Mouse (Mus musculus) heart, adult 10 weeks (tissue): ENCODE measurements around the gene Dicer1. TPM values are rescaled to one million over a fixed set of nuclear protein-coding genes. Genes with fewer than 3 reads are reported as not detected.

Experiments used
- polyA plus RNA-seq: library from polyadenylated mRNA; stranded (reverse); fragments of 350-450 nt; fragmentation: Illumina TruSeq; extraction: RNeasy Lipid Tissue Mini Kit (QIAGEN cat#74804); gene quantifications from one replicate; pipeline ENCODE4 v1.2.3, GENCODE M21; 2014; ENCODE audit warnings: low read depth, low replicate concordance

Dicer1 gene
- polyA plus RNA-seq, result 14.1 TPM

DNA sequence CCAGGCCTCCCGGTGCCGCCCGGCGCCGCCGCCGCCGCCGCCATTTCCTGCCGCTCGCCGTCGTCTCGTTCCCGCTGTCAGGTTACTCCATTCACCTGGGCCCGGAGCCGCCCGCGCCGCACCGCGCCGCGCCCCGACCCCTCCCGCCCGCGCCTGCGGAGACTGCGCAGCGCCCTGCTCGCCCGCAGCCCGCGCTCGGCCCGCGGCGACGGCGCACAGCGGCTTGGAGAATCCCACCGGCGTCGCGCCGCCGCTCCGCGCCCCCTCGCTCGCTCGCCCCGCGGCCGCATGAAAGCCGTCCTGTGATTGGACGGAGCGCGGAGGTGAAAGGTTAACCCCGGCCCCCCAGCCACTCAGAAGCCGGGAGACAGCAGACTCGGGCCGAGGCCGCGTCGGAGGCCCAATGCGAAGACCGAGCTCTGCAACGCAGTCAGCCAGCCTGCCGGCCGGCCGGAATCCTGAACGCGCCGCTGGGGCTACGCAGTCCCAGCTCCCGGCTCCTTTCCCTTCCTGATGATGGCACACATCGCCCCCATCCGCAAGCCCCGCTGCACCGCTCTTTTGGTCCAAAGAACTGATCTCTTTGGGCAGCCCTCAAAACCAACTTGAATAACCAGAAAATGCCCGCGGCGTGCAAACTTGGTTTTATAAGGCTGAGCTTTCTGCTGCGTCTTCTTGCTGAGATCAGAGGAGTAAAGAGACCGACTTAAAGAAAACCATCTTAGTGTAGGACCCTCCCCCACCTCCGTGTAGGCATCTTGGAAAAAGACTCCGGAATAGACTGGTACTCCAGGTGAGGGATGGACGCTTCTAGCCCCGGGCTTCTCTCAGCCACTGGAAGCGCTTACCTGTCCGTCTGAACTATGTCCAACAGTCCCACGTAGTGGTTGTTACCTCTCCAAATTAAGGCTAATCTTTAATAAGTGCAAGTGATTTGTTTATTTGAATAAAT is at the start of gene Dicer1:
Gene Dicer1 (minus strand): TSS at position 139 of the 952 bp plus-strand sequence.

Other genes starting within 250 kb of the Dicer1 start
- 1.0 TPM for gene Clmn, start 113.1 kb upstream of the Dicer1 start, polyA plus RNA-seq